Mouse (Mus musculus) urinary bladder, postnatal 0 days (tissue): ENCODE data around the gene Clasp2. TPM values are rescaled to one million over a fixed set of nuclear protein-coding genes. Genes with fewer than 3 reads are reported as not detected.

Experiments
- polyA plus RNA-seq: library from polyadenylated mRNA; unstranded; fragments of >200 nt; fragmentation: Nextera tagmentation; extraction: Ambion mirVana; gene quantifications from 2 replicates; pipeline ENCODE4 v1.2.1, GENCODE M21; 2015

The Clasp2 gene
- polyA plus RNA-seq = 7.5 and 9.7 TPM in 2 replicates

DNA sequence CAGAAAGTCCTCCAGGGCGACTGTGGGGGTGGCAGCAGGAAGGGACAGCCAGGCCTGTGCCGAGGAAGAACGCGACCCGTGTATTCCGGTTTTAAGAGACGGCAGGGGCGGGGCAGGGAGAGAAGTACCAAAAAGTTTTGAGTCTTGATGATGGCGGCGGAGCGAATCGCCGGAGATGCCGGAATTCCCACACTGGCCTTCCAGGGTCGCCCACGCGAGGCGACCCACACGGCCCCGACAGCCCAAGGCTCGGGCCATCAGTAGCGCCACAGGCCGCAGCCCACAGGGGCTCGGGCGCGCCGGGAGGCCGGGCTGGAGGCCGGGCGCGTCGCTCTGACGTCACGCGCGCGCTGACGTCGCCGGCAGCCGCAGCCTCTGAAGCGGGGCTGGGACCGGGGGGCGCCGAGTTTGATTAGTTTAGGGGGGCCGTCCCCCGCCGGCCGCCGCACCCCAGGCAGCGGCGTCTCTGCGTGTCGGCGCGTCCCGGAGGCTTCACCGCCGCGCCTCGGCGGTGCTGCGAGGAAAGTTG, at the start of gene Clasp2:
Gene Clasp2 (plus strand): TSS at position 366 of the 529 bp plus-strand sequence.

DNA sequence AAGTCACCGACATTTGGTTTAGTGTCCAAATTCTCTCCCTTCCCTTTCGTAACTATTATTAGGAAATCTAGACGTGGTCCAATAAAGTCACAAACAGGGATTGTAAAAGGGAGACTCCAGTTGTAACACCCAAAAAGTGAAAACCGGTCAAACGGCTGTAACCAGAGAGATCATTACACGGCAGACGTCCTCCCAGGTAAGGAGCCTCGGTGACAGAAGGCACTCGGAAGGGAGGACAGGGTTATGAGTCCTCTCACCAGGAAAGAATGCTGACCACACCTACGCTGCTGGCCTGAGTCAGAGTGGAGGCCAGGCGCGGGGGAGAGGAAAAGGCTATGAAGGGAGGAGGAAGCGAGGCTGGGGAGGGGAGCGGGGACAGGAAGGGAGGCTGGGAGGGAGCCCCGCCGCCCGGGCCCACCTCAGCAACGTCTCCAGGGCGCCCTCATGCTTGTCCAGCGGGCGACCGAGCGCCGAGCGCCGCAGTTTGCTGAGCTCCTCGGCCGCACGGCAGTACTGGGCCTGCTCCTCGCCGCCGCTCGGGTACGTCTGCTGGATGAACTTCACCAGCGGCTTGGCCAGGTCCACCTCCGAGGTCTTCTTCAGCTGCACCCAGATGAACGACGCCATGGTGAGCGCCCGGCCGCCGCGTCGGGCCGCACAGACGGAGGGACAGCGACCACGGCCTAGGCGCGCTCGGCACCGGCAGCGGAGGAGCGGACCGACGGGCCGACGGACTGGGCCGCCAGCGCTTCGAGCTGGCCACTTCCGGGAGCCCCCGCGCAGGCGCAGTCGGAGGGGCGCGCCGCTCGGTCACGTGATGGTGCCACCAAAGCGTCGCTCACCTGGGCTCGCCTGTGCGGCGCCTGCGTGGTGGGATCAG, 33.6 kb upstream of the Clasp2 start, which contains the start of gene Pdcd6ip:
Gene Pdcd6ip (minus strand): TSS at position 779 of the 880 bp plus-strand sequence.

DNA sequence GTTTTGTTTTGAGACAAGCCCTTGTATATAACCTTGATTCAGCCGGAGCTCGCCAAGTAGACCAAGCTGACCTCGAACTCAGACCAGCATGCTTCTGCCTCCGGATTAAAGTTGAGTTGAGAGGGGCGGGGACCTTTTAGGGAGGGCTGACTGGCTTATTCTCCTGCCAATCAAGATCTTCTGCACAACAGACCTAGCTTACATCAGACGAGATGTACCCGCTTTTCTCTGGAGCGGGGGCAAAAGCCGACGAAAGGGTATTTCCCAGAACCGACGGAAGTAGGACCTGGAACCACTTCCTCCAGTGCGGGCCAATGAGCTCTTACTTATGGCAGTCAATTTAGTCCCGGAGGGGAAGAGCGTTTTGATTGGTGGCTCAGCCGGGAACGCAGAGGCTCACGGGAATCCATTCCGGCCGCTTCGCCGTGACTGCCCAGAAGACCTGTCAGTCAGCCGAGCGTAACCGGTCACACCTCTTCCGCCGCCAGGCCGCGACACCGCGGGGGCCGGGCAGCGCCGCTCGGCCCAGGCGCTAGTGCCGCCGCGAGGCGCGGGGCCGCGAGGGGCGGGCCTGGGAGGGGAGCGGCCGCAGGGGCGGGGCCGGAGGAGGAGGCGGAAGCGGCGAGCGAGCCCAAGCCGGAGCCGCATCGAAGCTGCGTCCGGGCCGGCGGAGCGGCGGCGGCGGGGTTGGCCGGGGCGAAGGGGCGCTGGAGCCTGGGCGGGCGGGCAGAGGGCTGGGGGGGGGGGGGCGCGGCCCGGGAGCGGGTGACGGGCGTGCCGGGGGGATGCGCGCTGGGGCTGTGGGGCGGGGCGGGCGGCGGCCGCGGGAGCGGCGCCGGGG, 189.5 kb downstream of the Clasp2 start, which contains the start of gene Ubp1:
Gene Ubp1 (plus strand): TSS at position 401 of the 841 bp plus-strand sequence.

Other genes starting within 250 kb of the Clasp2 start
- 71.7 and 84.8 TPM in 2 replicates for gene Pdcd6ip, start 33.2 kb upstream of the Clasp2 start, polyA plus RNA-seq
- 15.6 and 17.4 TPM in 2 replicates for gene Ubp1, start 189.5 kb downstream of the Clasp2 start, polyA plus RNA-seq